Mouse (Mus musculus): ENCODE data around the gene Sh3rf1. TPM values are rescaled to one million over a fixed set of nuclear protein-coding genes. Genes with fewer than 3 reads are reported as not detected.

Gene Sh3rf1
- total RNA-seq, 2 experiments from 2014 or later = 1.8 to 2.7 TPM

DNA sequence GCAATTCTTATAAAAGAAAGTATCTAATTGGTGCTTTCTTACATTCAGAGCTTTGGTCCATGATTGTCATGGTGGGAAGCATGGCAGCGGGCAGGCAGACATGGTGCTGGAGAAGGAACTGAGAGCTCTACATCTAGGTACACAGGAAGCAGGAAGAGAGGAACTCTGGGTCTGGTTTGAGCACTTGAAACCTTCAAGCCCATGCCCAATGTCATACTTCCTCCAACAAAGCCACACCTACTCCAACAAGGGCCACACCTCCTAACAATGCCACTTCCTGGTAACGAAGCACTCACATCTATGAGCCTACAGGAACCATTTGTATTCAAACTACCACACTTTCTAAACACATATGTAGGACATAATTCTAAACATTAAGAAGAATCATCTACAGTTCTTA is 5.2 kb upstream of the Sh3rf1 start:
- ATAC-seq (ENCODE audit: poor library complexity, severe bottlenecking) = peak; percentile 86

DNA sequence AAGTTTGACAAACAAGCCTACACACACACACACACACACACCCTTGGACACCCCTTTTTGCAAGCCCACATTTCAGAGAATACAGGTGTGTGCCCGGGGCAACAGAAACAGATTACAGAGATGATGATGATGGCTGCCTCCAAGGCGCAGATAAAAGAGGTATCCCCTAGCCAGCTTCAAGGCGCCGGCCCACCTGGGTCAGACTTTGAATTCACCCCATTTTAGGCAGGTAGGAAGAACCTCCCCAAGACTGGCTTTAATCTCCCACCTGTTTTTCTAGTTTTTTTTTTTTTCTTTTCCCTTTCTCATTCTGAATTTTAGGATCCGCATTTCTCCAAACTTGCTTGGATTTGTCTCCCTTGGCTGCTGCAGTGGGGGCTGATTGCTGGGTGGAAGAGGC is 389 bp upstream of the Sh3rf1 start:
- no peak for ATAC-seq (ENCODE audit: poor library complexity, severe bottlenecking)

DNA sequence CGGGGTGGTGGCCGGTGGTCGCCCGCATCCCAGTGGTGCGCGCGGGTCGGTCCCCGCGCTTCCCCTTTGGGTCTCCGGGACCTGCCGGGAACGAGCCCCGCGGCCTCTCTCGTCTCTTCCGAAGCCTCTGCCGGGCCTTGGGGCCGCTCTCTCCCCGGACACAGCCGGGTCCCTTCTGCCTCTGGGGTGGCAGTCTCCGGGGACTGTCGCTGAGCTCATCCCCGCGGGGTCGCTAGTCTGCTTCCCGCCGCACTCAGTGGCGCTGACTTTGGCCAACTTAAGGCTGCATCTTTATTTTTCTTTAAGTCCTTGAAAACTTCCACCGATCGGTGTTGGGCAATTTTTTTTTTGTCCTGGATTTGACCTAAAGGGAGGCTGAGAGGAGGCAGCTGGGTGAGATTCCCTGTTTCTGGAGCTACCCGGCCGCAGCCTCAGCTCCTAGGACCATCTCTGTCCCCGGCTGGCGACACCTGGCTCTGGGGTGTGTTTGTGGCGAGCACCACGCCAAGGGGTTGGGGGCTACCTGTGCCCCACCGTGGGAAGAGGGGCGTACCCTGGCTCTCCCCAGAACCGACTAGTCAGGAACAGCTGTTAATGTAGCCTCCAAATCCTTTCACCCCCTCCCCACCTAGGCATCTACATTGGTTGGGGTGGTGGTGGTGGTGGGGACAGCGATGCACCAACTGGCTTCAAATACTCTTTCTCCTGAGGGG is 864 bp downstream of the Sh3rf1 start:
- peak; percentile 58 for ATAC-seq (ENCODE audit: poor library complexity, severe bottlenecking)

DNA sequence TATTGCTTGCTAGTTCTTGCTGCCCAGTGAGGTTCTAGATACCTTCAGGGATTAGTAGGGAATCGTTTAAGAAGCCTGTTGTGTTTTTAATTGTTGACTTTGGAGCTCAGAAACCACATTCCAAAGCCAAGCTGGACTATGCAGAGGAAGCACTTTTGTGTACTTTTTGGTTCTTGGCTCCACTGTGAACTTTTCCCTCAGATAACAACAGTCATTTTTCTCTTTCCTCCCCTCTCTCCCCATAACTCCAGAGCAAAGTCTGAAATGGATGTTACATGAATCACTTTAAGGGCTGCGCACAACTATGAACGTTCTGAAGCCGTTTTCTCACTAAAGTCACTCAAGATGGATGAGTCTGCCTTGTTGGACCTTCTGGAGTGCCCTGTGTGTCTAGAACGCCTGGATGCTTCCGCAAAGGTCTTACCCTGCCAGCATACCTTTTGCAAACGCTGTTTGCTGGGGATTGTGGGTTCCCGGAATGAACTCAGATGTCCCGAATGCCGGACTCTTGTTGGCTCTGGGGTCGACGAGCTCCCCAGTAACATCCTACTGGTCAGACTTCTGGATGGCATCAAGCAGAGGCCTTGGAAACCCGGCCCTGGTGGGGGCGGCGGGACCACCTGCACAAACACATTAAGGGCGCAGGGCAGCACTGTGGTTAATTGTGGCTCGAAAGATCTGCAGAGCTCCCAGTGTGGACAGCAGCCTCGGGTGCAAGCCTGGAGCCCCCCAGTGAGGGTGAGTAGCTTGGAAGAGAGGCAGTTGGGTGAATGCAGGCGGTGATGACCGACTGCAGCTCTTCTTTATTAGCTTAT is 2.1 kb downstream of the Sh3rf1 start:
- ATAC-seq (ENCODE audit: poor library complexity, severe bottlenecking) = no peak

GRCm38 (mm10) chr8:61226632-61227031 is 3.0 kb downstream of the Sh3rf1 start:
- ATAC-seq (ENCODE audit: poor library complexity, severe bottlenecking) = no peak

DNA sequence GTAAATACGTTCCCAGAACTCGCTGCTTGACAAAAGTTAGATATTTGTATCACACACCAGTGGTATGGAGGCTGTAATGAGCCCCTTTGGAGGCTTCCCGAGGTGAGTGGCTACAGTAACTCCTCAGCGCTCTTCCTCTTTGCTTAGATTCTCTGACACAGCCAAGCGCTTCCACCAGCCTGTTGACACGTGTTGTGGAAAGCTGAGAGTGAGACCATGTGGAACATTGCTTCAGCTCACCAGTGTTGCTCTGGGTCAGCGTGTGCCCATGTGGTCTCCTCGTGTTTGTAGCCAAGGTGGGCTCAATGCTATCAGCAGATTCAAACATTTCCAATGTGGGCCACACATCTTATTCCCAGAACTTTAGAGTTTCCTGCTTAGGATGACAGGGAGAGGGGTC is 5.0 kb downstream of the Sh3rf1 start:
- ATAC-seq (ENCODE audit: poor library complexity, severe bottlenecking) = no peak

GRCm38 (mm10) chr8:61229511-61230195 is 6.0 kb downstream of the Sh3rf1 start:
- no peak for ATAC-seq (ENCODE audit: poor library complexity, severe bottlenecking)

- ATAC-seq (ENCODE audit: poor library complexity, severe bottlenecking) = no peak
Observed at GRCm38 (mm10) chr8:61230881-61231755, 7.4 kb downstream of the Sh3rf1 start.

DNA sequence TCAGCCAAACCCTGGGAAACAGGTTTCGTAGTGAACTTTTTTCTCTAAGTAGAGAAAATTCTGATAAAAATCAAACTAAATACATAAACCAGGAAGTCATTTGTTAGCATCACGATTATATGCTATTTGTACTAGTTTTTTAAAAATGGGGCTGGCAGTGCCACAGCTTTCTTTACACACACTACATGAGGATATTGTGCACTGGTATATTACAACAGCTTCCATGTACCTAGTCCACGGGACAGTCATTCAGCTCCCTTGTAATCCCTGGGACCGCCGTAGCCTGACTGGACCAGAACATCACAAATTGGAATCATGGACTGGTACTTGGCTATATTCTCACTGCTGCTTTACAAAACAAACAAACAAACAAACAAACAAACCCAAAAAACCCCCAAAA is 11.8 kb downstream of the Sh3rf1 start:
- ATAC-seq (ENCODE audit: poor library complexity, severe bottlenecking) = no peak

GRCm38 (mm10) chr8:61236506-61237268 is 13.0 kb downstream of the Sh3rf1 start:
- ATAC-seq (ENCODE audit: poor library complexity, severe bottlenecking) = no peak; the same call in 1 of the 2 replicates

GRCm38 (mm10) chr8:61239576-61239975 is 15.9 kb downstream of the Sh3rf1 start:
- ATAC-seq (ENCODE audit: poor library complexity, severe bottlenecking) = no peak

DNA sequence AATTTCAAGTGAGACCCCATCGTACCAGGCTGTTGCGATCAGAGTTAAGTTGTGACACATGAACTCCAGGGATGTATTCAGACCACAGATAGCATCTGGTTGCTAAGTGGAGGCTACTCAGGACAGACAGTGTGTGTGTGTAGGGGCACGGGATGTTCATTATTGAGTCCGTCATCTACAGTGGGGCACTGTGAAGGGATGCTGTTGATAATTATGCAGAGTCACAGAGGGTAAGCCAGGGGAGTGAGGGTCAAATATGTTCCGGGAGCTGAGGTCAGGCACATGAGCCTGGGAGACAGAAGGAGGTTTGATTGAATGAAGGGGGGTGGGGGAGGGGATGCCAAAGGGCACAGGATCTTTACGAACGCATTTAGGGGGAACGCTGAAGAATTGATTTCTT is 17.6 kb downstream of the Sh3rf1 start:
- no peak for ATAC-seq (ENCODE audit: poor library complexity, severe bottlenecking)

GRCm38 (mm10) chr8:61242896-61243295 is 19.2 kb downstream of the Sh3rf1 start:
- no peak for ATAC-seq (ENCODE audit: poor library complexity, severe bottlenecking)

DNA sequence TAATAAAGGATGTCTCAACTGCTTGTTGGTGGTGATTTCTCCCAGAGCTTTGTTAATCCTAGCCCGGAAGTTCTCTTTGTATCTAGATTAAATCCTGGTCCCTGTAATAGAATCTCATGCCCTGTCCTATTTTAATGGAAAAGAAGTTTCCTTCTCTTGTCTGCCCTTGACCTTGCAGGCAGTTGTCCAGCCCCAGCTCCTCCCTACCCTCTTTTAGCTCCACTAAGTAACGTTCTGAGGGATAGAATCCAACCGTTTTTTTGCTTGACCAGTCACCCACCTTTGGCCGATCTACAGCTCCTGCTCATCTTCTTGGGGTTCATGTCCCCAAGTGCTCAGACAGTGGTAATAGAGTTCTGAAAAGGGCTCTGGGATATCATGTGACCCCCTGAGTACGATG is 19.8 kb downstream of the Sh3rf1 start:
- ATAC-seq (ENCODE audit: poor library complexity, severe bottlenecking) = no peak

GRCm38 (mm10) chr8:61244157-61244556 is 20.5 kb downstream of the Sh3rf1 start:
- ATAC-seq (ENCODE audit: poor library complexity, severe bottlenecking) = no peak

- no peak for ATAC-seq (ENCODE audit: poor library complexity, severe bottlenecking)
Observed at GRCm38 (mm10) chr8:61247270-61248025, 23.8 kb downstream of the Sh3rf1 start.

GRCm38 (mm10) chr8:61249511-61249910 is 25.8 kb downstream of the Sh3rf1 start:
- no peak for ATAC-seq (ENCODE audit: poor library complexity, severe bottlenecking)

GRCm38 (mm10) chr8:61254196-61254595 is 30.5 kb downstream of the Sh3rf1 start:
- no peak for ATAC-seq (ENCODE audit: poor library complexity, severe bottlenecking)

DNA sequence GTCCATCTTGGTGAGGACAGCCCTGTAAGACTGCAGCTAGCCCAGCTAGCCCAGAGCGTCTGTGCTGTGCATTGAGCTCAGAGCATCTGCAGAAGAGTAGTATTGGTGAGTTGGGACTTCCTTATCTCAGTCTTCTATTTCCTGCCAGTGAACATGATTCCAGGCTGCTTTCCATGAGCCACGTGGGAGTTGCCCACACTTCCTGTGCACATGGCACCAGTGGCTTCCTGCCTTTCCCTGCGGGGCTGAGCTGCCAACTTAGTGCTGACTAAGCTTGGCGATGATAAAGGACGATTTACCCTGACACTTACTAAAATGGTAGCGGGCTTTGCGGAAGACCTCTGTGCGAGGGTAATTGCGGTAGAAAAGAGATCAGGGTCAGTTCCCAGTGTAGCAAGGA is 35.2 kb downstream of the Sh3rf1 start:
- no peak for ATAC-seq (ENCODE audit: poor library complexity, severe bottlenecking)

Data from megakaryocyte, adult 5-6 weeks (primary cell).